Mouse (Mus musculus): ENCODE results near the gene Rcor3. TPM values are rescaled to one million over a fixed set of nuclear protein-coding genes. Genes with fewer than 3 reads are reported as not detected.

Gene Rcor3
- 20.1 and 25.1 TPM in 2 replicates for polyA plus RNA-seq (2014; fragmentation: Nextera tagmentation; extraction: Ambion mirVana)

GRCm38 (mm10) chr1:192137926-192138910, at the start of gene Rcor3:
Gene Rcor3 (minus strand): TSS chr1:192138062.
- Histone ChIP-seq H3K27me3 (replicated peaks; ENCODE audit: control insufficient read depth, insufficient read depth, low read length) (no peaks in the 10 kb centered on the region), H3K36me3 (ENCODE audit: control insufficient read depth, insufficient read depth, low read length) (no peaks in the 10 kb centered on the region), H3K9me3 (replicated peaks; ENCODE audit: control insufficient read depth, low read length) (no peaks in the 10 kb centered on the region), H3K4me3 (ENCODE audit: low read depth, low read length) (peak within 1 kb of the TSS; percentile 78), H3K4me1 (ENCODE audit: control insufficient read depth, insufficient read depth, low read length) (peaks cover 9% of the 10 kb centered on the region), H3K9ac (ENCODE audit: low read length) (peak within 1 kb of the TSS; percentile 89), H3K4me2 (ENCODE audit: low read length) (peak within 1 kb of the TSS; percentile 95), H3K27ac (ENCODE audit: low read depth, low read length) (peak within 1 kb of the TSS; percentile 96)
- ATAC-seq (peak; percentile 88), DNase-seq (ENCODE audit: low spot score) (peak; percentile 78)
- WGBS: 1% methylated on average over 50 of the region's 88 CpGs

DNA sequence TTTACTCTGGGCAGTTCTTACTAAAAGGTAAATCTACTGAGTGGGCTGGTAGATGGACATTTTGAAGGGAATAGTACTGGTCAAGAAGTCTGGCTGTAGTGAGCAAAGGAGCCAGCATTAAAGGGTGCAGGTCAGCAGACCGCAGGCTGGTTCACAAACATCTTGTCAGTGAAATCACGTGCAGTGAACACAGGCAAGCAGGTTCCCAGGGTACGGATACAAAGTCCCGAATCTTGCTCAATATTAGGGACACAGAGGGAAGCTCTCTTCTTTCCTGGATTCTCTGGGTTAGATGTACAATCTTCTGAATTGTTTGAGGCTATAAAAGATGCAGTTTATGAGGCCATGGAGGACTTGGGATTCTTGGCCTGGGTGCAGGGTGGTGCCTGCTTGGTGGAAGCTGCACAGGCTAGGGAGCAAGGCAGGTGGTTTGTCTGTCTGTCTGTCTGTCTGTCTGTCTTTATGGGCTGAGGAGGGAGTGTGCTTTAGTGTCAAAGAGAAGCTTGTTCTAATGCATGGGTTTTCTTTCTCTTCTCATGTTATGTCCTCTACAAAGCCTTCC, 43.9 kb upstream of the Rcor3 start:
- H3K27ac ChIP-seq (ENCODE audit: low read depth, low read length): no peak overlapping the region
- no peak overlapping the region for H3K4me3 ChIP-seq (ENCODE audit: low read depth, low read length)
- no peak overlapping the region for H3K9ac ChIP-seq (ENCODE audit: low read length)
- no peak for ATAC-seq
- H3K36me3 ChIP-seq (ENCODE audit: control insufficient read depth, insufficient read depth, low read length): no peaks in the 10 kb centered on the region
- no peaks in the 10 kb centered on the region for H3K27me3 ChIP-seq (replicated peaks; ENCODE audit: control insufficient read depth, insufficient read depth, low read length)
- H3K4me1 ChIP-seq (ENCODE audit: control insufficient read depth, insufficient read depth, low read length): no peaks in the 10 kb centered on the region
- no peaks in the 10 kb centered on the region for H3K9me3 ChIP-seq (replicated peaks; ENCODE audit: control insufficient read depth, low read length)
- DNase-seq (ENCODE audit: low spot score): no peak
- H3K4me2 ChIP-seq (ENCODE audit: low read length): no peak overlapping the region
- WGBS: 86% methylated on average over 4 of the region's 4 CpGs

GRCm38 (mm10) chr1:192179877-192180276, 42.0 kb upstream of the Rcor3 start:
- H3K4me2 ChIP-seq (ENCODE audit: low read length): no peak overlapping the region
- H3K4me1 ChIP-seq (ENCODE audit: control insufficient read depth, insufficient read depth, low read length): no peaks in the 10 kb centered on the region
- H3K27me3 ChIP-seq (replicated peaks; ENCODE audit: control insufficient read depth, insufficient read depth, low read length): no peaks in the 10 kb centered on the region
- no peak overlapping the region for H3K9ac ChIP-seq (ENCODE audit: low read length)
- H3K36me3 ChIP-seq (ENCODE audit: control insufficient read depth, insufficient read depth, low read length): no peaks in the 10 kb centered on the region
- ATAC-seq (no peak), DNase-seq (ENCODE audit: low spot score) (no peak)
- no peaks in the 10 kb centered on the region for H3K9me3 ChIP-seq (replicated peaks; ENCODE audit: control insufficient read depth, low read length)
- 83% methylated on average over 3 of the region's 3 CpGs for WGBS
- no peak overlapping the region for H3K4me3 ChIP-seq (ENCODE audit: low read depth, low read length)
- no peak overlapping the region for H3K27ac ChIP-seq (ENCODE audit: low read depth, low read length)

DNA sequence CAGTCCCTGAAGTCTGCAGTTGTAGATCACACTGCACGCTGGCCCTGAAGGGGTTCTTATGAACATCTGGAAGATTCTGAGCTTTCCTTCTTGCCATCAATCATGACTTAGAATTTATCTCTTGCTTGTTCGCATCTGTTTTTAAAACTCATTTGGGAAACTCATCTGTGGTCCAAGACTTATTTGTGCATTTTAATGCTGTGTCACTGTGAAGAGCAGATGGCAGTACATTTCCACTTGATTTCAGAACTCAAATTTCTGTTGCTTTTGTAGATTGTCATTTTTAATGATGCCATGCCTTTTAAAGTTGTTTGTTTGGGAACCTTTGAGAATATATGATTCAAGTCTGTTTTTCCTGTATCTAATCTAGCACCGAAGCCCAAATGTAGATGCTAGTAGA, 33.6 kb upstream of the Rcor3 start:
- Histone ChIP-seq H3K27ac (ENCODE audit: low read depth, low read length) (no peak overlapping the region), H3K4me2 (ENCODE audit: low read length) (no peak overlapping the region), H3K9me3 (replicated peaks; ENCODE audit: control insufficient read depth, low read length) (no peaks in the 10 kb centered on the region), H3K9ac (ENCODE audit: low read length) (no peak overlapping the region), H3K4me1 (ENCODE audit: control insufficient read depth, insufficient read depth, low read length) (no peaks in the 10 kb centered on the region), H3K4me3 (ENCODE audit: low read depth, low read length) (no peak overlapping the region), H3K36me3 (ENCODE audit: control insufficient read depth, insufficient read depth, low read length) (no peaks in the 10 kb centered on the region), H3K27me3 (replicated peaks; ENCODE audit: control insufficient read depth, insufficient read depth, low read length) (no peaks in the 10 kb centered on the region)
- DNase-seq (ENCODE audit: low spot score) (no peak), ATAC-seq (no peak)
- 93% methylated on average over 3 of the region's 3 CpGs for WGBS

- Histone ChIP-seq H3K4me2 (ENCODE audit: low read length) (no peak overlapping the region), H3K27ac (ENCODE audit: low read depth, low read length) (no peak overlapping the region), H3K9ac (ENCODE audit: low read length) (no peak overlapping the region), H3K4me3 (ENCODE audit: low read depth, low read length) (no peak overlapping the region), H3K27me3 (replicated peaks; ENCODE audit: control insufficient read depth, insufficient read depth, low read length) (no peaks in the 10 kb centered on the region), H3K36me3 (ENCODE audit: control insufficient read depth, insufficient read depth, low read length) (no peaks in the 10 kb centered on the region), H3K4me1 (ENCODE audit: control insufficient read depth, insufficient read depth, low read length) (no peaks in the 10 kb centered on the region), H3K9me3 (replicated peaks; ENCODE audit: control insufficient read depth, low read length) (no peaks in the 10 kb centered on the region)
- 93% methylated on average over 4 of the region's 4 CpGs for WGBS
- DNase-seq (ENCODE audit: low spot score) (no peak), ATAC-seq (no peak)
These were observed 13.3 kb upstream of the Rcor3 start for GRCm38 (mm10) chr1:192151179-192151578.

GRCm38 (mm10) chr1:192140313-192140712, 2.5 kb upstream of the Rcor3 start:
- Histone ChIP-seq H3K9ac (ENCODE audit: low read length) (no peak overlapping the region), H3K9me3 (replicated peaks; ENCODE audit: control insufficient read depth, low read length) (no peaks in the 10 kb centered on the region), H3K27ac (ENCODE audit: low read depth, low read length) (no peak overlapping the region), H3K36me3 (ENCODE audit: control insufficient read depth, insufficient read depth, low read length) (no peaks in the 10 kb centered on the region), H3K4me3 (ENCODE audit: low read depth, low read length) (no peak overlapping the region), H3K27me3 (replicated peaks; ENCODE audit: control insufficient read depth, insufficient read depth, low read length) (no peaks in the 10 kb centered on the region), H3K4me2 (ENCODE audit: low read length) (no peak overlapping the region), H3K4me1 (ENCODE audit: control insufficient read depth, insufficient read depth, low read length) (peaks cover 9% of the 10 kb centered on the region)
- DNase-seq (ENCODE audit: low spot score) (no peak), ATAC-seq (no peak)
- 95% methylated on average over 2 of the region's 2 CpGs for WGBS

DNA sequence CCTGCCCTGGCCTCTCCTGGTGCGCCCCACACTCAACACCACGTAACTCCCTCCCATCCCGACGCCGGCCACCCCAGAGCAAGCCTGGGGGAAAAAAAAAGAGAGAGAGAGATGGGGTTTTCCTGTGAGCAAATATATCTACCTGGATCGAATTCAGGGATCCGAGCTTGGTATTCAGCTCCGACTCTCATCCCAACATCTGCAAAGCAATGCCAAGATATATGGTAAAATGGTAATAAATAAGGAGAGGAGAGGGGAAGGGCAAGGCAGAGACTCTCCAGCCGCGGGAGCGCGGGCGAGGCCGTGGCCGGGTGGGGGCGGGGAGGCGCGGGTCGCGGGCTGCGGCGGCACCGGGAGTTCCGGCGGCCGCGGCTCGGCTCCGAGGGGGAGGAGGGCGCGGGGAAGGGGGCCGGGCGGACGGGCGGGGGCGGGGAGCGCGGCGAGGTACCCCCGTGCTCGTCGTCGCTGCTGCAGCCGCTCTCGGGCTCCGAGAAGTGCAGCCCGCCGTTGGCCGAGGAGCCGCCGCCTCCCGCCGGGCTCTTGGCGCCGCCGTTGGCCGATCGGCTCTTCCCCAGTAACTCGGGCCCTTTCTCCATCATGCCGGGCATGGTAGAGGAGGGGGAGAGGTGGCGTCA, 454 bp downstream of the Rcor3 start:
- Histone ChIP-seq H3K27ac (ENCODE audit: low read depth, low read length) (peak overlapping the region; percentile 96), H3K36me3 (ENCODE audit: control insufficient read depth, insufficient read depth, low read length) (no peaks in the 10 kb centered on the region), H3K4me2 (ENCODE audit: low read length) (peak overlapping the region; percentile 95), H3K4me1 (ENCODE audit: control insufficient read depth, insufficient read depth, low read length) (peaks cover 9% of the 10 kb centered on the region), H3K27me3 (replicated peaks; ENCODE audit: control insufficient read depth, insufficient read depth, low read length) (no peaks in the 10 kb centered on the region), H3K4me3 (ENCODE audit: low read depth, low read length) (peak overlapping the region; percentile 78), H3K9me3 (replicated peaks; ENCODE audit: control insufficient read depth, low read length) (no peaks in the 10 kb centered on the region), H3K9ac (ENCODE audit: low read length) (peak overlapping the region; percentile 89)
- ATAC-seq (peak; percentile 47), DNase-seq (ENCODE audit: low spot score) (peak; percentile 60)
- under 1% methylated on average over 37 of the region's 61 CpGs for WGBS

GRCm38 (mm10) chr1:192136561-192137290, 1.1 kb downstream of the Rcor3 start:
- Histone ChIP-seq H3K4me1 (ENCODE audit: control insufficient read depth, insufficient read depth, low read length) (peaks cover 9% of the 10 kb centered on the region), H3K4me2 (ENCODE audit: low read length) (peak overlapping the region; percentile 95), H3K27me3 (replicated peaks; ENCODE audit: control insufficient read depth, insufficient read depth, low read length) (no peaks in the 10 kb centered on the region), H3K27ac (ENCODE audit: low read depth, low read length) (peak overlapping the region; percentile 96), H3K4me3 (ENCODE audit: low read depth, low read length) (peak overlapping the region; percentile 78), H3K36me3 (ENCODE audit: control insufficient read depth, insufficient read depth, low read length) (no peaks in the 10 kb centered on the region), H3K9ac (ENCODE audit: low read length) (peak overlapping the region; percentile 89), H3K9me3 (replicated peaks; ENCODE audit: control insufficient read depth, low read length) (no peaks in the 10 kb centered on the region)
- WGBS: 1% methylated on average over 53 of the region's 55 CpGs
- peak; percentile 81 for ATAC-seq
- DNase-seq (ENCODE audit: low spot score): peak; percentile 91
